Mouse (Mus musculus) intestine, embryonic 14.5 days (tissue): ENCODE measurements around the gene Htra2. TPM values are rescaled to one million over a fixed set of nuclear protein-coding genes. Genes with fewer than 3 reads are reported as not detected.

Experiments used
- ATAC-seq: fragments of 200-750 bp; cut with Nextera tagmentation; replicated peaks from 2 replicates; pipeline ENCODE4 v1.8.0; 2017; ENCODE audit warnings: low read depth, moderate number of reproducible peaks, moderate TSS enrichment, moderate library complexity; ENCODE audit not compliant: low FRiP score, low TSS enrichment
- DNase-seq: peaks from one replicate; pipeline ENCODE4 v3.0.0-alpha.2; 2018; ENCODE audit warnings: low spot score
- H3K27ac ChIP-seq: fragments of 300-500 bp; sonication (generic); 2 replicates; pipeline ENCODE4 v1.5.1; 2014; ENCODE audit warnings: low read depth, mild to moderate bottlenecking, control low read depth
- H3K27me3 ChIP-seq: fragments of 300-500 bp; sonication (generic); replicated peaks from 2 replicates; pipeline ENCODE4 v1.6.1; 2014; ENCODE audit warnings: low read length, control low read depth; ENCODE audit not compliant: control insufficient read depth, insufficient read depth
- H3K36me3 ChIP-seq: fragments of 300-500 bp; sonication (generic); 2 replicates; pipeline ENCODE4 v1.6.1; 2014; ENCODE audit warnings: low read length, control low read depth; ENCODE audit not compliant: control insufficient read depth, insufficient read depth
- H3K4me1 ChIP-seq: fragments of 300-500 bp; sonication (generic); replicated peaks from 2 replicates; pipeline ENCODE4 v1.6.1; 2014; ENCODE audit warnings: low read length, control low read depth, mixed read lengths; ENCODE audit not compliant: control insufficient read depth, insufficient read depth
- H3K4me2 ChIP-seq: fragments of 300-500 bp; sonication (generic); 2 replicates; pipeline ENCODE4 v1.6.1; 2014; ENCODE audit warnings: low read length
- H3K4me3 ChIP-seq: fragments of 300-500 bp; sonication (generic); 2 replicates; pipeline ENCODE4 v1.5.1; 2014; ENCODE audit warnings: low read depth, low read length, control low read depth, mixed read lengths
- H3K9ac ChIP-seq: fragments of 300-500 bp; sonication (generic); 2 replicates; pipeline ENCODE4 v1.6.1; 2014; ENCODE audit warnings: mild to moderate bottlenecking, low read length
- H3K9me3 ChIP-seq: fragments of 300-500 bp; sonication (generic); 2 replicates; pipeline ENCODE4 v1.6.1; 2016; ENCODE audit warnings: low read length, control low read depth; ENCODE audit not compliant: control insufficient read depth
- WGBS: fragments of 180-500 bp; shearing (Covaris S2); extraction: QIAGEN DNeasy Blood & Tissue Kit; methylation state at CpG from one replicate; pipeline ENCODE4 v1.1.7; 2014; 5-methylcytosine and 5-hydroxymethylcytosine counted together
- polyA plus RNA-seq: library from polyadenylated mRNA; unstranded; fragments of >200 nt; fragmentation: Nextera tagmentation; extraction: Ambion mirVana; gene quantifications from 2 replicates; pipeline ENCODE4 v1.2.1, GENCODE M21; 2014

Htra2 gene
- polyA plus RNA-seq, 1 experiment from 2014 or later: 42.6 TPM

GRCm38 (mm10) chr6:83020836-83021593 is 34.1 kb downstream of the Htra2 start:
- Histone ChIP-seq H3K4me1 (no peaks in the 10 kb centered on the region), H3K4me3 (no peak overlapping the region), H3K27me3 (no peaks in the 10 kb centered on the region), H3K27ac (no peak overlapping the region), H3K9ac (no peak overlapping the region), H3K9me3 (no peaks in the 10 kb centered on the region), H3K4me2 (no peak overlapping the region), H3K36me3 (no peaks in the 10 kb centered on the region)
- DNase-seq (no peak), ATAC-seq (no peak)
- 86% methylated on average over 4 of the region's 4 CpGs for WGBS

DNA sequence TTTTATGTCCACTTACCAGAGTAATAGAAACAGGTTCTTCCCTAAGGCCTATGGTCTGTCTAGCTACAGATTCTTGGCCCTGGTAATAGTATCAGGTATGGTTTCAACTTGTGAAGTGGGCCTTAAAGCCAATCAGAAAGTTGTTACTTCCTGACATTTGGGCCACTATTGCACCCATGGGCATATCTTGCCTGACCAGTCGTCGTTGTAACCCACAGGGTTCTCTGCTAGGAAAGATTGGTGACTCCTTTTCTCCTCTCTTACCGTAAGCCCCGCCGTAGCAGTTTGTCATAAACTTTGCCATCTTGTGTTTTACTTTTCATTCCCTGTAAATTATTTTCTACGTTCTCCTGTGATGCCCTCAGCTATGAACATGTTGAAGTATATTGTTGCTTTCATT is 35.0 kb downstream of the Htra2 start:
- no peaks in the 10 kb centered on the region for H3K4me1 ChIP-seq
- H3K36me3 ChIP-seq: no peaks in the 10 kb centered on the region
- H3K4me3 ChIP-seq: no peak overlapping the region
- DNase-seq (no peak), ATAC-seq (no peak)
- 91% methylated on average over 6 of the region's 6 CpGs for WGBS
- H3K9ac ChIP-seq: no peak overlapping the region
- no peak overlapping the region for H3K4me2 ChIP-seq
- H3K27ac ChIP-seq: no peak overlapping the region
- H3K9me3 ChIP-seq: no peaks in the 10 kb centered on the region
- H3K27me3 ChIP-seq: no peaks in the 10 kb centered on the region

- no peak overlapping the region for H3K27ac ChIP-seq
- no peak overlapping the region for H3K9ac ChIP-seq
- no peak overlapping the region for H3K4me2 ChIP-seq
- no peaks in the 10 kb centered on the region for H3K4me1 ChIP-seq
- no peaks in the 10 kb centered on the region for H3K9me3 ChIP-seq
- 64% methylated on average over 3 of the region's 3 CpGs for WGBS
- H3K4me3 ChIP-seq: no peak overlapping the region
- 0 out of 2 replicates have a peak, but pooled peaks cover 4% of the 10 kb centered on the region for H3K27me3 ChIP-seq
- DNase-seq (no peak), ATAC-seq (no peak)
- H3K36me3 ChIP-seq: no peaks in the 10 kb centered on the region
Observed at GRCm38 (mm10) chr6:83019044-83019443, 36.0 kb downstream of the Htra2 start.

DNA sequence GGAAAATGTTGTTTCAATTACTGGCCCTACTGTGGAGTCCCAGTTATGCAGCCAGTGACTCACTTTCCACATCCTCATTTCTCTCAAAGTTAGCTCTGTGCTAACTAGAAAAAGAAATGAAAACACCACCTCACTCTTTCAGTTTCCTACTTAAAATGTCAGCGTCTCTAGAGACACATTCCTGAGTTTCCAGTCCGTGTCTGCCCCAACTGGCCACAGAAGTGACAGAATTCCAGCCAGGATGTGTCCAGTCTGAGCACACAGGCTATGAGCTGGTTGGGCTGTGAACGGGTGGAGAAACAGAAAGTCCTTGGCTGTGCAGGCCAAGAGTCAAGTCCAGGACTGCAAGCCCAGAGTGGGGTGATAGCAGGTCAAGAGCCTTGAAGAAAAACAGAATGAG is 37.9 kb downstream of the Htra2 start:
- no peak for ATAC-seq
- 50% methylated on average over 3 of the region's 3 CpGs for WGBS
- no peaks in the 10 kb centered on the region for H3K9me3 ChIP-seq
- H3K36me3 ChIP-seq: no peaks in the 10 kb centered on the region
- no peak overlapping the region for H3K4me3 ChIP-seq
- no peak overlapping the region for H3K9ac ChIP-seq
- 0 out of 2 replicates have a peak, but pooled peaks cover 4% of the 10 kb centered on the region for H3K27me3 ChIP-seq
- H3K4me1 ChIP-seq: no peaks in the 10 kb centered on the region
- H3K4me2 ChIP-seq: no peak overlapping the region
- no peak for DNase-seq
- H3K27ac ChIP-seq: no peak overlapping the region

DNA sequence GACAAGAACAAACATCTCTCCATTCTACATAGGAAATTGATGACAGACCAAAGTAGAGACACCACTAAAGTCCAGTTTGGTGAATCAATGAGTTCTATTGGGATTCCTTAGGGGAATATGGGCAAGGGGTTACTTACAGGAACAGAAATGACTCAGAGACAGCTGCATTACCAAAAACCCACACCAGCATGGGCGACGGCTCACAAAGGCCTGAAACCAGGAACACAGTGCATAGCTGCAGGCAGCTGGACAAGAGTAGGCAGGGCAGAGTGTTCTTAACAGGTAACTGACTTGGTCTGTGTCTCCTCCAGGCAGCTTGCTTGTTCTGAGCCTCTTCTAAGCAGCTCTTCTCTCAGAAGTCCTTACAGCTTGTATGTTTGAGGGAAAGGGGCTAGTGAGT is 39.3 kb downstream of the Htra2 start:
- Histone ChIP-seq H3K36me3 (no peaks in the 10 kb centered on the region), H3K4me1 (no peaks in the 10 kb centered on the region), H3K9ac (no peak overlapping the region), H3K27me3 (0 out of 2 replicates have a peak, but pooled peaks cover 4% of the 10 kb centered on the region), H3K4me2 (no peak overlapping the region), H3K9me3 (no peaks in the 10 kb centered on the region), H3K4me3 (no peak overlapping the region), H3K27ac (no peak overlapping the region)
- DNase-seq (no peak), ATAC-seq (no peak)
- WGBS: 89% methylated on average over 2 of the region's 2 CpGs

- Histone ChIP-seq H3K4me3 (no peak overlapping the region), H3K36me3 (no peaks in the 10 kb centered on the region), H3K27ac (no peak overlapping the region), H3K4me2 (no peak overlapping the region), H3K9ac (no peak overlapping the region), H3K4me1 (0 out of 2 replicates have a peak, but pooled peaks cover 2% of the 10 kb centered on the region), H3K9me3 (no peaks in the 10 kb centered on the region), H3K27me3 (0 out of 2 replicates have a peak, but pooled peaks cover 4% of the 10 kb centered on the region)
- WGBS: 65% methylated on average over 12 of the region's 12 CpGs
- no peak for ATAC-seq
- no peak for DNase-seq
Observed at GRCm38 (mm10) chr6:83014482-83015466, 40.3 kb downstream of the Htra2 start.

DNA sequence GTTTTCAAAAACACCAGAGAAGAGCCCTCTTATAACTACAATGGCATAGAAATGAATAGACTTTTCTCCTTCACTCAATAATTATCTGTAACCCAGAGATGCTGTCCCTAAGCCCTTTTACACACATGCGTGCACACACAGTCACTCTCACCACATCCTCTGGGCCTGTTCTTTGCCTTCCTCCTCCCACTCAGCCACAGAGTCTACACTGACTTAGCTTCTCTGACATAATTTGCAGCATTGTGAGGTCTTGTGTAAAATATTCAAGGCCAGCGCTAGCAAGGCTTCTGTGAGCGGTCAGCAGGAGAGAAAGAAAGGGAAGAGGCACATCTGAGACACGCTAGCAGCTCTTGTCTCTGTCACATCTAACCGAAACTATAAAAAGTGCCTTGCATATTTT is 41.6 kb downstream of the Htra2 start:
- Histone ChIP-seq H3K27ac (no peak overlapping the region), H3K27me3 (0 out of 2 replicates have a peak, but pooled peaks cover 4% of the 10 kb centered on the region), H3K4me1 (0 out of 2 replicates have a peak, but pooled peaks cover 2% of the 10 kb centered on the region), H3K4me3 (no peak overlapping the region), H3K36me3 (no peaks in the 10 kb centered on the region), H3K9me3 (no peaks in the 10 kb centered on the region), H3K9ac (no peak overlapping the region), H3K4me2 (no peak overlapping the region)
- no peak for ATAC-seq
- DNase-seq: no peak
- WGBS: 74% methylated on average over 5 of the region's 5 CpGs

- H3K27ac ChIP-seq: no peak overlapping the region
- DNase-seq: no peak
- WGBS: 67% methylated on average over 6 of the region's 6 CpGs
- H3K4me2 ChIP-seq: no peak overlapping the region
- 0 out of 2 replicates have a peak, but pooled peaks have one; percentile 27 for ATAC-seq
- H3K4me1 ChIP-seq: 0 out of 2 replicates have a peak, but pooled peaks cover 2% of the 10 kb centered on the region
- H3K4me3 ChIP-seq: no peak overlapping the region
- H3K9ac ChIP-seq: no peak overlapping the region
- H3K9me3 ChIP-seq: no peaks in the 10 kb centered on the region
- H3K27me3 ChIP-seq: 0 out of 2 replicates have a peak, but pooled peaks cover 4% of the 10 kb centered on the region
- no peaks in the 10 kb centered on the region for H3K36me3 ChIP-seq
Observed at GRCm38 (mm10) chr6:83011756-83012155, 43.3 kb downstream of the Htra2 start.
